Mouse (Mus musculus) kidney, embryonic 14.5 days (tissue): ENCODE data around the gene Mtfp1. TPM values are rescaled to one million over a fixed set of nuclear protein-coding genes. Genes with fewer than 3 reads are reported as not detected.

Experiments
- ATAC-seq: fragments of 200-750 bp; cut with Nextera tagmentation; 2 replicates; pipeline ENCODE4 v1.8.0; 2017; ENCODE audit warnings: moderate number of reproducible peaks, mild to moderate bottlenecking, moderate TSS enrichment, moderate library complexity; ENCODE audit not compliant: low FRiP score, low TSS enrichment
- H3K27ac ChIP-seq: fragments of 300-500 bp; sonication (generic); 2 replicates; pipeline ENCODE4 v1.5.1; 2014; ENCODE audit warnings: low read depth, mild to moderate bottlenecking, low read length, moderate library complexity, mixed read lengths
- H3K27me3 ChIP-seq: fragments of 300-500 bp; sonication (generic); 2 replicates; pipeline ENCODE4 v1.6.1; 2014; ENCODE audit warnings: mild to moderate bottlenecking, low read length; ENCODE audit not compliant: control insufficient read depth, insufficient read depth
- H3K36me3 ChIP-seq: fragments of 300-500 bp; sonication (generic); 2 replicates; pipeline ENCODE4 v1.6.1; 2014; ENCODE audit warnings: low read length, mixed read lengths; ENCODE audit not compliant: control insufficient read depth, insufficient read depth
- H3K4me1 ChIP-seq: fragments of 300-500 bp; sonication (generic); 2 replicates; pipeline ENCODE4 v1.6.1; 2014; ENCODE audit warnings: low read length, mixed read lengths; ENCODE audit not compliant: control insufficient read depth, insufficient read depth
- H3K4me2 ChIP-seq: fragments of 300-500 bp; sonication (generic); replicated peaks from 2 replicates; pipeline ENCODE4 v1.6.1; 2014; ENCODE audit warnings: low read depth, mild to moderate bottlenecking, low read length
- H3K4me3 ChIP-seq: fragments of 300-500 bp; sonication (generic); 2 replicates; pipeline ENCODE4 v1.5.1; 2014; ENCODE audit warnings: mild to moderate bottlenecking, low read length
- H3K9ac ChIP-seq: fragments of 300-500 bp; sonication (generic); 2 replicates; pipeline ENCODE4 v1.6.1; 2014; ENCODE audit warnings: low read depth, mild to moderate bottlenecking, low read length, moderate library complexity
- H3K9me3 ChIP-seq: fragments of 300-500 bp; sonication (generic); 2 replicates; pipeline ENCODE4 v1.6.1; 2016; ENCODE audit warnings: low read length; ENCODE audit not compliant: control insufficient read depth
- WGBS: fragments of 180-500 bp; shearing (Covaris S2); extraction: QIAGEN DNeasy Blood & Tissue Kit; methylation state at CpG from one replicate; pipeline ENCODE4 v1.1.7; 2014; 5-methylcytosine and 5-hydroxymethylcytosine counted together
- polyA plus RNA-seq: library from polyadenylated mRNA; unstranded; fragments of >200 nt; fragmentation: Nextera tagmentation; extraction: Ambion mirVana; gene quantifications from 2 replicates; pipeline ENCODE4 v1.2.1, GENCODE M21; 2014

The Mtfp1 gene
- polyA plus RNA-seq, result 11.5 and 15.9 TPM in 2 replicates

GRCm38 (mm10) chr11:4095171-4096053, at the start of gene Mtfp1:
Gene Mtfp1, minus strand, starts transcription at chr11:4095445.
- H3K27ac ChIP-seq, result peak within 1 kb of the TSS; percentile 81; the same call in 1 of the 2 replicates
- WGBS, result 7% methylated on average over 33 of the region's 34 CpGs
- peak within 1 kb of the TSS; percentile 65 for H3K4me3 ChIP-seq
- H3K4me1 ChIP-seq, result peaks cover 15% of the 10 kb centered on the region
- ATAC-seq, result peak; percentile 32; the same call in 1 of the 2 replicates
- peak within 1 kb of the TSS; percentile 76 for H3K9ac ChIP-seq
- peak within 1 kb of the TSS; percentile 81 for H3K4me2 ChIP-seq
- H3K36me3 ChIP-seq, result no peaks in the 10 kb centered on the region; the same call in 1 of the 2 replicates
- H3K9me3 ChIP-seq, result no peaks in the 10 kb centered on the region
- H3K27me3 ChIP-seq, result no peaks in the 10 kb centered on the region

- H3K9ac ChIP-seq, result no peak overlapping the region
- ATAC-seq, result no peak
- H3K36me3 ChIP-seq, result peaks cover 46% of the 10 kb centered on the region
- WGBS, result 92% methylated on average over 21 of the region's 21 CpGs
- no peaks in the 10 kb centered on the region for H3K4me1 ChIP-seq
- H3K4me2 ChIP-seq, result no peak overlapping the region
- no peak overlapping the region for H3K4me3 ChIP-seq
- H3K27me3 ChIP-seq, result no peaks in the 10 kb centered on the region
- no peaks in the 10 kb centered on the region for H3K9me3 ChIP-seq
- H3K27ac ChIP-seq, result no peak overlapping the region
These were observed 48.2 kb upstream of the Mtfp1 start for GRCm38 (mm10) chr11:4143281-4144062.

- no peak overlapping the region for H3K4me3 ChIP-seq
- H3K9ac ChIP-seq, result no peak overlapping the region
- no peak overlapping the region for H3K4me2 ChIP-seq
- H3K27ac ChIP-seq, result no peak overlapping the region
- no peaks in the 10 kb centered on the region for H3K9me3 ChIP-seq
- 87% methylated on average over 4 of the region's 4 CpGs for WGBS
- no peak for ATAC-seq
- H3K27me3 ChIP-seq, result no peaks in the 10 kb centered on the region
- H3K36me3 ChIP-seq, result peaks cover 50% of the 10 kb centered on the region
- H3K4me1 ChIP-seq, result no peaks in the 10 kb centered on the region
These were observed 47.1 kb upstream of the Mtfp1 start for GRCm38 (mm10) chr11:4142352-4142751.

- H3K4me3 ChIP-seq, result no peak overlapping the region
- no peaks in the 10 kb centered on the region for H3K27me3 ChIP-seq
- no peak overlapping the region for H3K27ac ChIP-seq
- H3K4me2 ChIP-seq, result no peak overlapping the region
- no peaks in the 10 kb centered on the region; the same call in 1 of the 2 replicates for H3K4me1 ChIP-seq
- no peaks in the 10 kb centered on the region for H3K9me3 ChIP-seq
- no peak overlapping the region for H3K9ac ChIP-seq
- peaks cover 52% of the 10 kb centered on the region for H3K36me3 ChIP-seq
- no peak for ATAC-seq
These were observed 46.3 kb upstream of the Mtfp1 start for GRCm38 (mm10) chr11:4141505-4141904.

- WGBS, result 41% methylated on average over 2 of the region's 2 CpGs
- Histone ChIP-seq H3K4me2 (no peak overlapping the region), H3K4me1 (peaks cover 7% of the 10 kb centered on the region; the same call in 1 of the 2 replicates), H3K36me3 (peaks cover 52% of the 10 kb centered on the region), H3K9me3 (no peaks in the 10 kb centered on the region), H3K27me3 (no peaks in the 10 kb centered on the region), H3K27ac (no peak overlapping the region), H3K4me3 (no peak overlapping the region), H3K9ac (no peak overlapping the region)
- no peak for ATAC-seq
These were observed 43.7 kb upstream of the Mtfp1 start for GRCm38 (mm10) chr11:4138964-4139363.

- Histone ChIP-seq H3K4me3 (peak within 1 kb of the TSS; percentile 89), H3K9me3 (peaks cover 3% of the 10 kb centered on the region; the same call in 1 of the 2 replicates), H3K27ac (peak within 1 kb of the TSS; percentile 69; the same call in 1 of the 2 replicates), H3K27me3 (no peaks in the 10 kb centered on the region), H3K9ac (peak within 1 kb of the TSS; percentile 94), H3K4me1 (peaks cover 7% of the 10 kb centered on the region; the same call in 1 of the 2 replicates), H3K36me3 (peaks cover 19% of the 10 kb centered on the region), H3K4me2 (peak within 1 kb of the TSS; percentile 84)
- ATAC-seq, result peak; percentile 89
- 2% methylated on average over 62 of the region's 66 CpGs for WGBS
These were observed 40.0 kb upstream of the Mtfp1 start, which contains the start of gene Rnf215 for GRCm38 (mm10) chr11:4134986-4135935. Gene Rnf215, plus strand, starts transcription at chr11:4135202.

- Histone ChIP-seq H3K27me3 (no peaks in the 10 kb centered on the region), H3K36me3 (peaks cover 10% of the 10 kb centered on the region; the same call in 1 of the 2 replicates), H3K9ac (no peak overlapping the region), H3K9me3 (peaks cover 3% of the 10 kb centered on the region; the same call in 1 of the 2 replicates), H3K4me3 (no peak overlapping the region), H3K4me2 (no peak overlapping the region), H3K27ac (no peak overlapping the region), H3K4me1 (peaks cover 7% of the 10 kb centered on the region; the same call in 1 of the 2 replicates)
- 56% methylated on average over 6 of the region's 6 CpGs for WGBS
- ATAC-seq, result no peak
These were observed 39.2 kb upstream of the Mtfp1 start for GRCm38 (mm10) chr11:4134400-4134799.

- Histone ChIP-seq H3K4me1 (peaks cover 7% of the 10 kb centered on the region; the same call in 1 of the 2 replicates), H3K27me3 (no peaks in the 10 kb centered on the region), H3K9ac (no peak overlapping the region), H3K4me2 (no peak overlapping the region), H3K27ac (no peak overlapping the region), H3K36me3 (peaks cover 6% of the 10 kb centered on the region; the same call in 1 of the 2 replicates), H3K9me3 (peaks cover 3% of the 10 kb centered on the region; the same call in 1 of the 2 replicates), H3K4me3 (no peak overlapping the region)
- no peak for ATAC-seq
- 56% methylated on average over 3 of the region's 3 CpGs for WGBS
These were observed 38.2 kb upstream of the Mtfp1 start for GRCm38 (mm10) chr11:4133450-4133849.
